In genomic region chr11:62821893-62822292, GRCm38 (mm10) we compare ENCODE assay signal across 8 mouse cellular contexts. TPM values are rescaled to one million over a fixed set of nuclear protein-coding genes. Genes with fewer than 3 reads are reported as not detected.
DNase-seq lines count a peak whose midpoint lies in the region; ATAC-seq and TF ChIP-seq lines count a peak whose summit lies in the region.

No protein-coding gene starts in this region.

- H3K4me1 ChIP-seq in heart, embryonic 14.5 days (ENCODE audit: control insufficient read depth in 2 of 2, insufficient read depth in 2 of 2, low read length in 2 of 2), result peaks cover 11 to 19% of the 10 kb centered on the region in 2 experiments; a peak in 3 of 4 replicates
- H3K4me1 ChIP-seq in kidney, postnatal 0 days (replicated peaks; ENCODE audit: insufficient read depth, low read length), result peaks cover 34% of the 10 kb centered on the region

- no peaks in the 10 kb centered on the region for H3K36me3 ChIP-seq in heart, embryonic 14.5 days (ENCODE audit: control insufficient read depth, insufficient read depth, low read length)
- no peaks in the 10 kb centered on the region for H3K36me3 ChIP-seq in kidney, postnatal 0 days (ENCODE audit: insufficient read depth, low read length)

- ATAC-seq in heart, embryonic 14.5 days (ENCODE audit: insufficient number of reproducible peaks, insufficient read depth, low FRiP score, low read depth), result no peak
- no peak for ATAC-seq in kidney, postnatal 0 days (replicated peaks; ENCODE audit: low FRiP score, low read depth)
- ATAC-seq in monocyte, adult 5-6 weeks (replicated peaks; ENCODE audit: insufficient number of reproducible peaks, low FRiP score, low TSS enrichment, poor library complexity, severe bottlenecking), result peak; percentile 51; the same call in 1 of the 2 replicates

- H3K9ac ChIP-seq in heart, embryonic 14.5 days (ENCODE audit: low read length), result 0 out of 2 replicates have a peak overlapping the region, but pooled peaks have one; percentile 10
- H3K9ac ChIP-seq in kidney, postnatal 0 days (ENCODE audit: low read depth, low read length), result no peak overlapping the region

- no peaks in the 10 kb centered on the region for H3K9me3 ChIP-seq in heart, embryonic 14.5 days (ENCODE audit: control insufficient read depth, low read length)
- no peaks in the 10 kb centered on the region for H3K9me3 ChIP-seq in kidney, postnatal 0 days (replicated peaks; ENCODE audit: low read length)

- no peaks in the 10 kb centered on the region for H3K27me3 ChIP-seq in heart, embryonic 14.5 days (ENCODE audit: control insufficient read depth, insufficient read depth, low read length)
- H3K27me3 ChIP-seq in kidney, postnatal 0 days (ENCODE audit: insufficient read depth, low read length), result no peaks in the 10 kb centered on the region

- intact Hi-C loops in left cerebral cortex, postnatal 4 days (cut with DNase I), result no loop called here

- peak overlapping the region; percentile 67 for H3K4me2 ChIP-seq in heart, embryonic 14.5 days (ENCODE audit: low read length)
- peak overlapping the region; percentile 72 for H3K4me2 ChIP-seq in kidney, postnatal 0 days (ENCODE audit: low read length)

- peak overlapping the region; percentile 21 to 61 for H3K27ac ChIP-seq in heart, embryonic 14.5 days (replicated peaks in 1 of 2; ENCODE audit: control insufficient read depth in 1 of 2, insufficient read depth in 1 of 2, low read depth in 2 of 2, low read length in 2 of 2)
- H3K27ac ChIP-seq in kidney, postnatal 0 days, result peak overlapping the region; percentile 47

- peak overlapping the region in 1 of 2 experiments; percentile 12; a peak in 1 of 4 replicates for H3K4me3 ChIP-seq in heart, embryonic 14.5 days (ENCODE audit: control insufficient read depth in 1 of 2, insufficient read depth in 1 of 2, low read depth in 1 of 2, low read length in 2 of 2)
- H3K4me3 ChIP-seq in kidney, postnatal 0 days (replicated peaks; ENCODE audit: low read depth, low read length), result peak overlapping the region; percentile 50

- WGBS in heart, embryonic 14.5 days, result 44% methylated on average over 5 of the region's 5 CpGs
- WGBS in kidney, postnatal 0 days, result 48% methylated on average over 5 of the region's 5 CpGs

- TF ChIP-seq CTCF in kidney, postnatal 0 days (IDR thresholded peaks at IDR 0.05; ENCODE audit: low read depth), result no peak

- peak; percentile 41 for DNase-seq in urinary bladder, postnatal 14 days (ENCODE audit: low spot score)
- no peak for DNase-seq in urinary bladder, postnatal 10 days (ENCODE audit: low spot score)
- DNase-seq in kidney, postnatal 0 days (ENCODE audit: low spot score), result peak; percentile 46
- DNase-seq in ovary, postnatal 36 days (ENCODE audit: low spot score), result no peak
- DNase-seq in right cerebral cortex, postnatal 4 days, result no peak
- no peak for DNase-seq in left cerebral cortex, postnatal 4 days

RNA-seq across cellular contexts. Expression of gene Trim16, which starts 1.9 kb away (rescaled TPM):
- polyA plus RNA-seq in heart, embryonic 14.5 days (2014; fragmentation: Nextera tagmentation; extraction: Ambion mirVana), result 4.0 and 5.4 TPM in 2 replicates
- 16.4 and 18.1 TPM in 2 replicates for polyA plus RNA-seq in kidney, postnatal 0 days (2015; fragmentation: Nextera tagmentation; extraction: Ambion mirVana)
- 5.9 to 8.1 TPM (median 7.3 TPM) in 3 replicates for total RNA-seq in monocyte, adult 5-6 weeks (2017)
- total RNA-seq in left cerebral cortex, postnatal 4 days (2021), result 10 to 100 TPM; 10.8 to 10.9 TPM

RNA-seq across cellular contexts. Expression of gene Fbxw10, which starts 25.0 kb away (rescaled TPM):
- polyA plus RNA-seq in heart, embryonic 14.5 days (2014; fragmentation: Nextera tagmentation; extraction: Ambion mirVana), result 0.11 and 0.14 TPM in 2 replicates
- 0.53 and 0.93 TPM in 2 replicates for polyA plus RNA-seq in kidney, postnatal 0 days (2015; fragmentation: Nextera tagmentation; extraction: Ambion mirVana)
- total RNA-seq in monocyte, adult 5-6 weeks (2017), result 0.75 to 2.6 TPM (median 2.5 TPM) in 3 replicates
- under 1 TPM; 0.89 to 0.96 TPM for total RNA-seq in left cerebral cortex, postnatal 4 days (2021)

RNA-seq across cellular contexts. Expression of gene Zfp286, which starts 32.6 kb away (rescaled TPM):
- polyA plus RNA-seq in heart, embryonic 14.5 days (2014; fragmentation: Nextera tagmentation; extraction: Ambion mirVana), result 8.4 and 13.9 TPM in 2 replicates
- 10.8 and 11.4 TPM in 2 replicates for polyA plus RNA-seq in kidney, postnatal 0 days (2015; fragmentation: Nextera tagmentation; extraction: Ambion mirVana)
- 3.0 TPM in 1 of 3 replicates, not detected in the others for total RNA-seq in monocyte, adult 5-6 weeks (2017)
- total RNA-seq in left cerebral cortex, postnatal 4 days (2021), result 10 to 100 TPM; 29.7 to 32.4 TPM

RNA-seq across cellular contexts. Expression of gene Tvp23b, which starts 57.4 kb away (rescaled TPM):
- 46.0 and 49.3 TPM in 2 replicates for polyA plus RNA-seq in heart, embryonic 14.5 days (2014; fragmentation: Nextera tagmentation; extraction: Ambion mirVana)
- polyA plus RNA-seq in kidney, postnatal 0 days (2015; fragmentation: Nextera tagmentation; extraction: Ambion mirVana), result 83.6 and 83.7 TPM in 2 replicates
- total RNA-seq in monocyte, adult 5-6 weeks (2017), result 23.5 to 32.7 TPM (median 30.7 TPM) in 3 replicates
- 10 to 100 TPM; 19.6 to 22.0 TPM for total RNA-seq in left cerebral cortex, postnatal 4 days (2021)

Comparison
In these comparisons a context has a peak if more than half of its experiments do, and no peak if none do; other contexts are left out.
1. DNase-seq: peak in urinary bladder, postnatal 14 days (single experiment) and kidney, postnatal 0 days (single experiment); none in urinary bladder, postnatal 10 days (single experiment), ovary, postnatal 36 days (single experiment), right cerebral cortex, postnatal 4 days (single experiment) and left cerebral cortex, postnatal 4 days (single experiment).